Mouse (Mus musculus) kidney, adult 18-20 months (tissue): ENCODE results near the gene Gm20696.
A peak's percentile ranks its signal among the peaks of the same experiment; 100 is the strongest.

Experiments
- DNase-seq: peaks from one replicate; pipeline ENCODE4 v3.0.0; 2021

The Gm20696 gene

GRCm38 (mm10) chr6:99378997-99379710 lies 287.4 kb downstream of the Gm20696 start:
- DNase-seq, result peak; percentile 25

- no peak for DNase-seq
These were observed 288.9 kb downstream of the Gm20696 start for GRCm38 (mm10) chr6:99377716-99378115.

- no peak for DNase-seq
These were observed 289.5 kb downstream of the Gm20696 start for GRCm38 (mm10) chr6:99377131-99377530.

- no peak for DNase-seq
These were observed 289.9 kb downstream of the Gm20696 start for GRCm38 (mm10) chr6:99376721-99377120.

- no peak for DNase-seq
These were observed 290.7 kb downstream of the Gm20696 start for GRCm38 (mm10) chr6:99375865-99376264.

GRCm38 (mm10) chr6:99375376-99375775 lies 291.2 kb downstream of the Gm20696 start:
- DNase-seq, result no peak

- no peak for DNase-seq
These were observed 291.9 kb downstream of the Gm20696 start for GRCm38 (mm10) chr6:99374448-99375271.

- no peak for DNase-seq
These were observed 294.2 kb downstream of the Gm20696 start for GRCm38 (mm10) chr6:99372427-99372826.

GRCm38 (mm10) chr6:99372016-99372415 lies 294.6 kb downstream of the Gm20696 start:
- DNase-seq, result no peak

- DNase-seq, result no peak
These were observed 296.7 kb downstream of the Gm20696 start for GRCm38 (mm10) chr6:99369931-99370330.

- DNase-seq, result no peak
These were observed 297.4 kb downstream of the Gm20696 start for GRCm38 (mm10) chr6:99369156-99369555.

GRCm38 (mm10) chr6:99368118-99368753 lies 298.4 kb downstream of the Gm20696 start:
- no peak for DNase-seq

GRCm38 (mm10) chr6:99364545-99364944 lies 302.1 kb downstream of the Gm20696 start:
- no peak for DNase-seq

GRCm38 (mm10) chr6:99360581-99360980 lies 306.0 kb downstream of the Gm20696 start:
- no peak for DNase-seq

- no peak for DNase-seq
These were observed 306.7 kb downstream of the Gm20696 start for GRCm38 (mm10) chr6:99359765-99360499.

GRCm38 (mm10) chr6:99359036-99359698 lies 307.4 kb downstream of the Gm20696 start:
- DNase-seq, result no peak

GRCm38 (mm10) chr6:99357931-99358330 lies 308.7 kb downstream of the Gm20696 start:
- no peak for DNase-seq

- DNase-seq, result no peak
These were observed 312.3 kb downstream of the Gm20696 start for GRCm38 (mm10) chr6:99354338-99354737.

- DNase-seq, result no peak
These were observed 313.2 kb downstream of the Gm20696 start for GRCm38 (mm10) chr6:99353441-99353840.

- DNase-seq, result no peak
These were observed 316.0 kb downstream of the Gm20696 start for GRCm38 (mm10) chr6:99350566-99350965.

GRCm38 (mm10) chr6:99350156-99350555 lies 316.4 kb downstream of the Gm20696 start:
- no peak for DNase-seq

GRCm38 (mm10) chr6:99347836-99348235 lies 318.8 kb downstream of the Gm20696 start:
- DNase-seq, result no peak
